Mouse (Mus musculus) cerebellum, adult 18-20 months (tissue): ENCODE data around the gene Slc44a5.

ENCODE experiments used
- DNase-seq, 2 experiments: peaks; one replicate each; pipeline ENCODE4 v3.0.0; 2021

The Slc44a5 gene

GRCm38 (mm10) chr3:154317651-154318248, 344.5 kb downstream of the Slc44a5 start:
- no peak for DNase-seq
